Mouse (Mus musculus) heart, postnatal 0 days (tissue): Measurements from ENCODE around the gene Gm28778.

ENCODE experiments used
- CTCF ChIP-seq: IDR thresholded peaks from 2 replicates; pipeline ENCODE4 v1.5.1; 2016; ENCODE audit warnings: antibody characterized with exemption, control low read depth, low read depth
- EP300 ChIP-seq: IDR thresholded peaks from 2 replicates; pipeline ENCODE4 v1.6.1; 2016; ENCODE audit warnings: antibody characterized with exemption, low read depth

DNA sequence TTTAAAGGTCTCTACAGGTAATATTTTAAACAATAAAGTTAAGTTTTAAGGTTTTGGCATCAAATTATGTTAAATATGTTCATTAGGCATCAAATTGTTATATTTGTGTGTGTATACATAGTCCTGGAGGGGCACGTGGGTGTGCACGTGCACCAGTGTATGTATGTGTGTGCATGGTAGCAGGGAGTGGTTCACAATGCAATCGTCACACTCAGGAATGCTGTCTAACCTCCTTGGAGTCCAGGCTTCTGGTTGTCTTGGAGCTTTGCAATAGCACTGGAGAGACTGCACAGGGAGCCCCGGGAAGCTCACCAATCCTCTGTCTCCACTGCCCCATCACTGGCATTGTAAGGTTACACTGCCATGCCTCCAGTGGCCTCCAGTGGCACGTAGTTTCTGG, 26.3 kb downstream of the Gm28778 start:
- TF ChIP-seq CTCF (no peak), EP300 (no peak)
